Mouse (Mus musculus) CH12.LX (cell line): ENCODE measurements around the gene Rnf41. TPM values are rescaled to one million over a fixed set of nuclear protein-coding genes. Genes with fewer than 3 reads are reported as not detected.

Source experiments
- DNase-seq: peaks from one replicate; pipeline ENCODE4 v3.0.0-alpha.2; 2013; ENCODE audit errors: extremely low read depth
- H3K27ac ChIP-seq: 2 replicates; pipeline ENCODE4 v1.5.1; 2012; ENCODE audit warnings: low read depth, mild to moderate bottlenecking, control low read depth, moderate library complexity; ENCODE audit not compliant: insufficient read depth
- H3K27me3 ChIP-seq: replicated peaks from 2 replicates; pipeline ENCODE3; 2012; ENCODE audit warnings: inconsistent platforms
- H3K36me3 ChIP-seq, 2 experiments: replicated peaks in 1 of 2; 2 replicates each; pipeline versions ENCODE3 to v1.6.1; 2012; ENCODE audit warnings: inconsistent platforms in 1 of 2, low read length in 1 of 2, mild to moderate bottlenecking in 1 of 2, mixed read lengths in 1 of 2, moderate library complexity in 1 of 2; ENCODE audit not compliant: control insufficient read depth in 1 of 2, insufficient read depth in 1 of 2
- H3K4me1 ChIP-seq, 2 experiments: 2 replicates each; pipeline ENCODE4 v1.6.1; 2012; ENCODE audit warnings: inconsistent platforms in 1 of 2, moderate library complexity in 1 of 2; ENCODE audit not compliant: insufficient read depth in 2 of 2, control insufficient read depth in 1 of 2
- H3K4me2 ChIP-seq: 2 replicates; pipeline ENCODE4 v1.6.1; 2012; ENCODE audit warnings: low read depth, mild to moderate bottlenecking, control low read depth; ENCODE audit not compliant: poor library complexity, insufficient read depth, severe bottlenecking
- H3K4me3 ChIP-seq, 3 experiments: fragments of 150-350 bp in 1 of 3; sonication (generic) in 1 of 3; replicated peaks in 1 of 3; 2 replicates each; pipeline versions ENCODE3 to v1.5.1; 2011 to 2012; ENCODE audit warnings: low read depth in 2 of 3, low read length in 2 of 3, mild to moderate bottlenecking in 2 of 3, moderate library complexity in 2 of 3, control low read depth in 1 of 3, improper control_type of control experiment in 1 of 3, inconsistent platforms in 1 of 3, mixed read lengths in 1 of 3; ENCODE audit not compliant: poor library complexity in 1 of 3
- H3K79me2 ChIP-seq: replicated peaks from 2 replicates; pipeline ENCODE4 v1.6.1; 2012; ENCODE audit warnings: mild to moderate bottlenecking, moderate library complexity; ENCODE audit not compliant: control insufficient read depth, poor library complexity, insufficient read depth, severe bottlenecking; ENCODE audit errors: extremely low read depth
- H3K9ac ChIP-seq: 2 replicates; pipeline ENCODE4 v1.6.1; 2012; ENCODE audit warnings: low read depth, mild to moderate bottlenecking, control low read depth, moderate library complexity; ENCODE audit not compliant: insufficient read depth
- H3K9me3 ChIP-seq: replicated peaks from 2 replicates; pipeline ENCODE3; 2012; ENCODE audit warnings: low read length, inconsistent platforms, mixed read lengths
- CHD1 ChIP-seq: IDR thresholded peaks from 2 replicates; pipeline ENCODE4 v1.6.1; 2012; ENCODE audit warnings: low read depth, low read length, improper control_type of control experiment, inconsistent platforms
- CTCF ChIP-seq, 2 experiments: IDR thresholded peaks in 1 of 2; conservative IDR thresholded peaks in 1 of 2; 2 replicates each; pipeline ENCODE4 v1.5.1; 2011 to 2012; ENCODE audit warnings: low read depth in 2 of 2, low read length in 2 of 2, improper control_type of control experiment in 1 of 2, inconsistent platforms in 1 of 2, mild to moderate bottlenecking in 1 of 2, moderate library complexity in 1 of 2
- ELF1 ChIP-seq: IDR thresholded peaks from 2 replicates; pipeline ENCODE4 v1.6.1; 2014; ENCODE audit warnings: low read depth, mild to moderate bottlenecking, inconsistent platforms, low read length, improper control_type of control experiment
- EP300 ChIP-seq: IDR thresholded peaks from 2 replicates; pipeline ENCODE4 v1.6.1; 2011; ENCODE audit warnings: low read length, improper control_type of control experiment
- GABPA ChIP-seq: IDR thresholded peaks from 2 replicates; pipeline ENCODE4 v1.6.1; 2012; ENCODE audit warnings: low read depth, low read length, improper control_type of control experiment, inconsistent platforms; ENCODE audit not compliant: insufficient replicate concordance
- JUN ChIP-seq: IDR thresholded peaks from 2 replicates; pipeline ENCODE4 v1.6.1; 2011; ENCODE audit warnings: low read depth, mild to moderate bottlenecking, low read length, improper control_type of control experiment, moderate library complexity; ENCODE audit not compliant: insufficient read depth
- MAFK ChIP-seq: IDR thresholded peaks from 2 replicates; pipeline ENCODE4 v1.6.1; 2011; ENCODE audit warnings: low read length, improper control_type of control experiment; ENCODE audit not compliant: insufficient replicate concordance
- MXI1 ChIP-seq: IDR thresholded peaks from 2 replicates; pipeline ENCODE4 v1.6.1; 2011; ENCODE audit warnings: mild to moderate bottlenecking, low read depth, low read length, improper control_type of control experiment
- NELFE ChIP-seq: IDR thresholded peaks from 2 replicates; pipeline ENCODE4 v1.6.1; 2011; ENCODE audit warnings: low read depth, low read length, improper control_type of control experiment
- PAX5 ChIP-seq: IDR thresholded peaks from 2 replicates; pipeline ENCODE4 v1.6.1; 2012; ENCODE audit warnings: low read length, inconsistent platforms, mixed read lengths
- POLR2A ChIP-seq: IDR thresholded peaks from 2 replicates; pipeline ENCODE4 v1.6.1; 2011; ENCODE audit warnings: low read depth, mild to moderate bottlenecking, improper control_type of control experiment, low read length
- POLR2AphosphoS2 ChIP-seq: IDR thresholded peaks from 2 replicates; pipeline ENCODE4 v1.6.1; 2011; ENCODE audit warnings: low read depth, low read length, improper control_type of control experiment
- RCOR1 ChIP-seq: conservative IDR thresholded peaks from 2 replicates; pipeline ENCODE4 v1.6.1; 2012; ENCODE audit warnings: low read depth, mild to moderate bottlenecking, inconsistent platforms, low read length, improper control_type of control experiment
- SIN3A ChIP-seq: IDR thresholded peaks from 2 replicates; pipeline ENCODE4 v1.6.1; 2012; ENCODE audit warnings: low read length, improper control_type of control experiment, inconsistent platforms
- UBTF ChIP-seq: IDR thresholded peaks from 2 replicates; pipeline ENCODE4 v1.6.1; 2012; ENCODE audit warnings: low read depth, mild to moderate bottlenecking, inconsistent platforms, low read length, improper control_type of control experiment, moderate library complexity
- USF1 ChIP-seq: IDR thresholded peaks from 2 replicates; pipeline ENCODE4 v1.6.1; 2014; ENCODE audit warnings: low read depth, mild to moderate bottlenecking, inconsistent platforms, low read length, improper control_type of control experiment
- ZC3H11A ChIP-seq: IDR thresholded peaks from 2 replicates; pipeline ENCODE4 v1.6.1; 2012; ENCODE audit warnings: low read depth, mild to moderate bottlenecking, inconsistent platforms, low read length, improper control_type of control experiment
- ZNF384 ChIP-seq: IDR thresholded peaks from 2 replicates; pipeline ENCODE4 v1.6.1; 2012; ENCODE audit warnings: low read depth, low read length, improper control_type of control experiment, inconsistent platforms
- dilution Hi-C: fragments of 300-500 bp; cut with MboI; formaldehyde crosslinking; loops from 2 replicates; pipeline ENCODE4 v1.14.3; 2020; ENCODE audit warnings: low sequenced_read_pairs; ENCODE audit not compliant: extremely low pct_unique_long_range_greater_than_20kb, extremely low pct_ligation_motif_present
- in situ Hi-C: fragments of 300-500 bp; cut with MboI; formaldehyde crosslinking; loops from 3 replicates; pipeline ENCODE4 v1.14.3; 2019; ENCODE audit warnings: low sequenced_read_pairs, low pct_ligation_motif_present, low pct_unique_long_range_greater_than_20kb, mixed read lengths
- polyA plus RNA-seq: library from polyadenylated mRNA; unstranded; fragments of >175 nt; gene quantifications from 2 replicates; pipeline ENCODE4 v1.2.1, GENCODE M21; 2012; ENCODE audit warnings: low read depth; ENCODE audit not compliant: insufficient read length
- total RNA-seq, 2 experiments: library from RNA; depleted of rRNA; stranded (reverse); fragments of 300-350 nt in 1 of 2; fragments of >200 nt in 1 of 2; gene quantifications; 2 replicates each; pipeline ENCODE4 v1.2.3; 2012 to 2014

The Rnf41 gene
- total and polyA plus RNA-seq, 3 experiments: 15.3 to 19.9 (median 17.4) TPM

DNA sequence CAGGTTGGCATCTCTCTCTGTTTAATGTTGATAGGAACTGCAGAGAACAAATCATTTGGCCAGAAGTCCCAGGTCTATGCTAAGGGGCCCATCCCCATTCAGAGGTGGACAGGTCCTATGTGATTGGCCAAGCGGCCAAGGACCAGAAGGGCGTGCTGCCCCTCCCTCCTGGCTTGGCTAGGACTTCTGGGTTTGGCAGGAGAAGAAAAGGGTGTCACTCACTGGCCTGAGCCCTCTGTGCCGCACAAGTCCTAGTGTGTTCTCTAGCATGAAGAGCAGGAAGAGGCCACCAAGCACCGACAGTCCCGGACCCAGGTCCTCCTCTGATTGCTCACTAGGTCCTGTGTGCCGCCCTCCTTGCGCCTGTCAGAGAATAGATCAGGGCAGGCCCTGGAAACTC lies 14.0 kb upstream of the Rnf41 start:
- in situ Hi-C loops (no loop called here), dilution Hi-C loops (no loop called here)
- Histone ChIP-seq H3K4me3 (no peak overlapping the region), H3K4me1 (peaks cover 3 to 13% of the 10 kb centered on the region in 2 experiments; a peak in 3 of 4 replicates), H3K36me3 (peaks cover 28 to 96% of the 10 kb centered on the region in 2 experiments), H3K79me2 (no peaks in the 10 kb centered on the region), H3K9ac (no peak overlapping the region), H3K9me3 (no peaks in the 10 kb centered on the region), H3K4me2 (no peak overlapping the region), H3K27ac (no peak overlapping the region), H3K27me3 (no peaks in the 10 kb centered on the region)
- no peak for DNase-seq
- TF ChIP-seq PAX5: no peak
- no peak for TF ChIP-seq EP300
- TF ChIP-seq RCOR1: no peak
- no peak for TF ChIP-seq POLR2A
- TF ChIP-seq NELFE: no peak
- no peak for TF ChIP-seq JUN
- TF ChIP-seq SIN3A: no peak
- no peak for TF ChIP-seq CTCF (conservative IDR thresholded peaks at IDR 0.05 in 1 of 2, IDR thresholded peaks at IDR 0.05 in 1 of 2; ENCODE audit: low read depth in 2 of 2, low read length in 2 of 2)
- TF ChIP-seq ZC3H11A: no peak
- no peak for TF ChIP-seq UBTF
- no peak for TF ChIP-seq MAFK
- TF ChIP-seq USF1: no peak
- TF ChIP-seq GABPA: no peak
- TF ChIP-seq CHD1: no peak
- TF ChIP-seq POLR2AphosphoS2: no peak
- TF ChIP-seq, all 38 proteins: peak for 0

- Histone ChIP-seq H3K79me2 (no peaks in the 10 kb centered on the region), H3K27ac (no peak overlapping the region), H3K4me1 (no peaks in the 10 kb centered on the region), H3K4me2 (no peak overlapping the region), H3K9ac (no peak overlapping the region), H3K9me3 (no peaks in the 10 kb centered on the region), H3K27me3 (no peaks in the 10 kb centered on the region), H3K36me3 (peaks cover 19 to 91% of the 10 kb centered on the region in 2 experiments), H3K4me3 (no peak overlapping the region)
- DNase-seq: no peak
- TF ChIP-seq ZNF384 (no peak), MXI1 (no peak), ELF1 (no peak)
- in situ Hi-C loops (no loop called here), dilution Hi-C loops (no loop called here)
These were observed 11.1 kb upstream of the Rnf41 start for GRCm38 (mm10) chr10:128400338-128400737.
